Mouse (Mus musculus): Measurements from ENCODE around the gene Vps16.

Vps16 gene

GRCm38 (mm10) chr2:130423397-130424125 lies 578 bp upstream of the Vps16 start:
- DNase-seq (ENCODE audit: low spot score), result peak; percentile 77

- DNase-seq (ENCODE audit: low spot score), result no peak
These were observed 973 bp downstream of the Vps16 start for GRCm38 (mm10) chr2:130425112-130425511.

GRCm38 (mm10) chr2:130429851-130430250 lies 5.7 kb downstream of the Vps16 start:
- DNase-seq (ENCODE audit: low spot score), result no peak

GRCm38 (mm10) chr2:130430484-130430883 lies 6.3 kb downstream of the Vps16 start:
- no peak for DNase-seq (ENCODE audit: low spot score)

DNA sequence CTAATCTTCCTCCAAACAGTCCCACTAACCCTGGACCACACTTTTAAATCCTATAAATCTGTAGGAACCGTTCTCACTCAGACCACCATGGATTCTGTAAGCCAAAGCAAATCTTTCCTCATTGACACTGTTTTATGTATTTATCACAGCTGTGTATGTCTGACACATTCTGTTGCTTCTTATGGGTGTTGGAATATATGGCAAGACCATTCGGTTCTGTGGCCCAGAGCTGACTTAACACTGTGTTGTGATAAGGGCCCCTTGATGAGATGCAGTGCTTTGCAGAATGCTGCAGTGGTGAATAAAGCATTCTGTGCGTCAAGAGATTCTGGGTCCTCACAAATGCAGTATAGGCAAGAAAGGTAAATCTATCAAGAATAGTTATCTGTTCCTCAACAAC lies 8.0 kb downstream of the Vps16 start:
- no peak for DNase-seq (ENCODE audit: low spot score)

DNA sequence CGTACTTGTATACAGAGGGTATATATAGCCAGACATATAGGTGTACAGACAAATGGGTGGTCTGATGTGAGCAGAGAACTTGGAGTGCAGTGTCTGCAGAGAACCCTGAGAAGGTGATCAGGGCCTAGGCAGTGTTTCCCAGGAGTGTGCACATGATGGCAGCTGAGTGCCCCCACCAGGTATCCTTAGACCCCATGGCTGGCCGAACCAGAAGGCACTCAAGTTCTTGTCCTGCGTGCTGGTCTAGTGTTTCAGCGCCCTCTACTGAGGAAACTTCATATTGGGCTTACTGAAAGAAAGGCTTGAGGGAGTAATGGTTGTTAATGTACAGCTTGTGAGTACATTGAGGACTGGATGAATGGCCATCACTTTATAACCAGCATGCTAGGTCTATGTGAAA lies 9.0 kb downstream of the Vps16 start:
- DNase-seq (ENCODE audit: low spot score), result peak; percentile 34

- DNase-seq (ENCODE audit: low spot score), result no peak
These were observed 12.6 kb downstream of the Vps16 start for GRCm38 (mm10) chr2:130436769-130437168.

- no peak for DNase-seq (ENCODE audit: low spot score)
These were observed 14.7 kb downstream of the Vps16 start for GRCm38 (mm10) chr2:130438861-130439260.

DNA sequence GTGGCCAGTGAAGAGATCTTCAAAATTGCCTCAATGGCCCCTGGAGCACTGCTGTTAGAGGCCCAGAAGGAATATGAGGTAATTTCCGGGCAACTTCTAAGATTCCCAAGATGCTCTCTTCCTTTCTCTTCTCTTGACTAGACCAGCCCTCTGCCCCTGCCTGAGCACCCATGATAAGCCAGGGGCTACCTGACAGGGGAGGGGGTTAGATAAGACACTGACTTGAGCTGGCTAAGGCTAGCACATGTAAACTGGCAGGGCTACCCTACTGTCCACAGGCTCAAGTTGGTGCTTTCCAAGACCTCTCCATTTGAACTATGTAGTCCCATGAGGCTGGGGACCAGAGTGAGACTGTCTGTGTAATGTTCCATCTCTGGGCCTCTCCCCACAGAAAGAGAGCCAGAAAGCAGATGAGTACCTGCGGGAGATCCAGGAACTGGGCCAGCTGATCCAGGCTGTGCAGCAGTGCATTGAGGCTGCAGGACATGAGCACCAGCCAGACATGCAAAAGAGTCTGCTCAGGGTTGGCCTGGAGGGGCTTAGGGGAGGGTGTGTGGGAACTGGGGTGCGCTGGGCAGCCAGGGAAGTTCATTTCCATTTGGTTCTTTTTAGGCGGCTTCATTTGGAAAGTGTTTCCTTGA lies 15.8 kb downstream of the Vps16 start:
- DNase-seq (ENCODE audit: low spot score), result no peak

GRCm38 (mm10) chr2:130442162-130442561 lies 18.0 kb downstream of the Vps16 start:
- no peak for DNase-seq (ENCODE audit: low spot score)

- DNase-seq (ENCODE audit: low spot score), result no peak
These were observed 24.3 kb downstream of the Vps16 start for GRCm38 (mm10) chr2:130448449-130448848.

DNA sequence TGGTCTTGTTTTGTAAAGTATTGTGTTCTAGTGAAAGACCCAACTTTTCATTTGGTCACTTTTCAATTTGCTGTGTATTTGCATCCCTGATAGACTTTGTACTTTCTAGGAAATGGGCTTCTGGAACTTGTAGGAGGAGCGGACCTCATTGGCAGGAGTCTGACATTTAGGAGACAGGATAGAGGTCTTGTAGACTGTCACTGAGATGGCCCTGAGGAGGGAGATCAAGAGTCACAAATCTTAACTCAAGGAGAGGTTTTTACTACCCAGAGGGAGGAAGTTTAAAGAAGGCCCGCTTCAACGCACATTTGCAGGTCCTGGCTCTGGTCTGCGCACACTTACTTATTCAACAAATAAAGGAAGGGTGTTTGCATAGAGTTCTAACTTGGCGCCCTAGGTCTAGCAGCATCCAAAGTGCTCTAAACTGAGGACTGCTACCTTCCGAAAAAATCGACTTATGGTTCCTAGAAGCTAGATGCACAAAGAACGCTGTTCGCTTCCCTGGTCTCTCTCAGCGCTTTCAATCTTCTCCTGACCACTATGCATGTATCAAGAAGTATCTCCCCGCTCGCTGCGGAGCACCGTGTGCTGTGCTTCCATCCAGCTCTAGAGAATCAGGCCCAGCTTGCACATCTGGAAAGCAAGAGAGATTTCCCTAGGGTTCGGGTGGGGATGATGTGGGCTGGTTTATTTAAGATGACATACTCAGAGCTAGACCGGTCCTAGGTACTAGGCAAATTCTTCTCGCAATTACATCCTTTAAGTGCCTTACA lies 25.1 kb downstream of the Vps16 start:
- no peak for DNase-seq (ENCODE audit: low spot score)

DNA sequence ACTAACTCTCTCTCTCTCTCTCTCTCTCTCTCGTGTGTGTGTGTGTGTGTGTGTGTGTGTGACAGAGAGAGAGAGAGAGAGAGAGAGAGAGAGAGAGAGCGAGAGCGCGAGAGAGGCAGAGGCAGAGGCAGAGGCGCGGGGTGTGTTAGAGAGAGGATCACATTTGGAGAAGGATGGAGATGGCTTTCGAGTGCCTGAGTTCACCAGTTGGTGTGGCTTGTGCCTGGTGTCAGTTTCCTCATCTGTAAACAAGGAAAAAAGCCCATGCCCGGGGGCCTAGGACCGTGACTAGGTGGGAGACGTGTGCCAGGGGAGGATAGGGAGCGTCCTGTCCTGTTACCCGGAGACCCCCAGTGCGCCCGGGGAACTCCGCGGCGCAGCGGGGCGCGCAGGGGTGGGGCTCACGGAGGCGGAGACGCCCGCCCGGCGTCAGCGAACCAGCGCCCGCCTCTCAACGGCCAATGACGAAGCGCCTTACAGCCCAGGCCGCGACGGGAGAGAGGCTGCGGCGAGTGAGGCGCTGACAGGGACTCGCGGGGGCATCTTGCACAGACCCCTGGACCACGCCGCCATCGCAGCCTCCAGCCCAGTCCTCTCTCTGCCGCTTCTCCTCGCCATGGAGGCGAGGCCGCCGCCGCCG lies 25.8 kb downstream of the Vps16 start, which contains the start of gene Ptpra:
TSS of gene Ptpra (plus strand) at position 485 of the 640 bp plus-strand sequence.
- peak; percentile 87 for DNase-seq (ENCODE audit: low spot score)

DNA sequence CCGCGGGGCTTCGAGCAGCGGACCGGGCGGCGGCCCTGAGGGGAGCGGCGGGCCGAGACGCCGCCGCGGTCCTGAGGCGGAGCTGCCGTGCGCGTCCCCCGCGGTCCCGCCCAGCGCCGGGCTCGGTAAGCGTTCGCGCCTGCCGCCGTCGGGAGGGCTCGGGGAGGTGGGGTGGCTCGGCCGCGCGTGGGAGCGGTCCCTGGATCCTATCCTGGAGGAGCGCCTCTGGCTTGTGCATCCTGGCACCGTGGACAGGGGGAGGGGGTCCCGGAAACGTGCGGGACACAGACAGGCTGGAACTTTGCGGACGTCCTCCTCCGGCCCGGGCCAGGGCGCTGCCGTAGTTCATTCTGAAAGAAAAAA lies 26.3 kb downstream of the Vps16 start:
- no peak for DNase-seq (ENCODE audit: low spot score)

- DNase-seq (ENCODE audit: low spot score), result no peak
These were observed 27.1 kb downstream of the Vps16 start for GRCm38 (mm10) chr2:130451086-130451726.

DNA sequence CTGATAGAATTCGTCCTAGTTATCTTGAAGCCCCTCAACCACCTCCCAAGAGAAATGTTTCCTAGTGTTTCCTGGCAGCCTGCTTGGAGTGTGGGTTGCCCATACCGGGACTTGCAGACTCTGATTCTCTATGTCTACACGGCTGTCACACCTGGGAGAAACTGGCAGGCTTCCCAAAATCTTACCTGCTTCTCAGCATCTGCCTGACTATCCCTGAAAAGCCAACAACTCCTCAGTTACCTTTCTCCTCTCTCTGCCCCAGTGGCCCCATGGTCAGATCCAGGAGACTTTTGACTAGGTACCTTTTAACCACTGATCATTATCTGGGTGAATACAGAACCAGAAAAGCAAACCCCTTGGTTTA lies 27.6 kb downstream of the Vps16 start:
- DNase-seq (ENCODE audit: low spot score), result no peak

GRCm38 (mm10) chr2:130452266-130452665 lies 28.1 kb downstream of the Vps16 start:
- DNase-seq (ENCODE audit: low spot score), result no peak

DNA sequence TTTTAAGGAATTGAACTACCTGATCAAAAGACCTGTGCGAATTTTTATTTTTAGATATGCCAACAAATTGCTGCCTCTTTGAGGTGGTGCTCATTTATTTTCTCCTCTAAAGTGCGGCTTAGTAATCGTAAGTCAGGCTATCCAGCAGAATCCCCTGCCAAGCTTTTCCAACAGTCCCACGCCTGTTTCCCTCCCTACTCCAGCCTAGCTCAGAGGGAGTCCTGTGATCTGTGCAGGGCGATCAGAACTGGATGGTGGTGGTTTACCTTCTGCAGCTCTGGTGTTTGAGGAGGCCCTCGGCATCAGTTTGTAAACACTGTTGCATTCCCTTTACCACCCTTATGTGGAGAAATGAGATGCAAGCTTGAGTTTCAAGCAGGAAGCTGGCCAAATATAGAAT lies 29.3 kb downstream of the Vps16 start:
- DNase-seq (ENCODE audit: low spot score), result no peak

DNA sequence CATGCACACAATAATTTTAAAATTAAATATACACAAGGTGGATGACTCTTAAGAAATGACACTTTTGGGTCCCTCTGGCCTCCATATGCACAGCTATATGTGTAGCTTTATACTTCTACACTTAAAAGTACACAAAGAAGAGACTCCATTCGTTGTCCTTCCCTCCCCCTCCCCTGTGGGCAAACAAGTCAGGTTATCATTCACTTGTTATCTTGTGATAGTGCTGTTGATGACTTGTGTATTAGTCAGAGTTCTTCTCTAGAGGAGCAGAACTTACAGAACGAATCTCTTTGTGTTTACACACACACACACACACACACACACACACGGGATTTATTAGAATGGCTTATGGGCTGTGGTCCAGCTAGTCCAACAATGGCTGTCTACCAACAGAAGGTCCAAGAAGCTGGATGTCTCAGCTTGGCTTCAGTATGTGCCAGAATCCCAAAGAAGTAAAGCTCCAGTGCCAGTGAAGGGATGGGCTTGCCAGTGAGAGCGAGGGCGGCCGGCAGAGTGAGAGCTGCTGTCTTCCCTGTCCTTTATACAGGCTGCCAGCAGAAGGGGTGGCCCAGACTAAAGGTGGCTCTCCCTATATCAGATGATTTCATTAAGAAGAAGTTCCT lies 30.7 kb downstream of the Vps16 start:
- DNase-seq (ENCODE audit: low spot score), result no peak

- no peak for DNase-seq (ENCODE audit: low spot score)
These were observed 33.7 kb downstream of the Vps16 start for GRCm38 (mm10) chr2:130457871-130458270.

DNA sequence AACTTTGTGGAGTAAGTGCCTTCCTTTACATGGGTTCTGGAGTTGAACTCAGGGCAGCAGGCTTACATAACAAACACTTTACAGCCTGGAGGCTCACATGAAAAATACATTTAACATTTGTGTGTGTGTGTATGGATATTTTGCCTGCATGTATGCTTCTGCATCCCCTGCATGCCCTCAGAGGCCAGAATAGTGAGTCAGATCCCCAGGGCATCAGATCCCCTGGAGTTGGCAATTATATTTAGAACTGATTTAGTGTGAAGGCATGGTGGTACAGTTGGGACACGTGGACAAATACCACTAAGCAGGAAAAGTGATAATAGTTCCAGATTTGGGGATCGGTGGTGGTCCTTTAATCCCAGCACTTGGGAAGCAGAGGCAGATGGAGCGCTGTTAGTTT lies 35.4 kb downstream of the Vps16 start:
- DNase-seq (ENCODE audit: low spot score), result no peak

Measured in T-cell, adult 2 months (primary cell).